In genomic region chr14:40703451-40703850, GRCm38 (mm10) we compare ENCODE assay signal across 18 mouse cellular contexts.
A peak's percentile ranks its signal among the peaks of the same experiment; 100 is the strongest.
DNase-seq lines count a peak whose midpoint lies in the region; ATAC-seq and TF ChIP-seq lines count a peak whose summit lies in the region.
"Had no signal": no experiment of that assay in that cellular context is flagged by ENCODE, and none has a peak within 500 bp of the region (broad histone marks: within the 10 kb centered on the region; RNA-seq: fewer than 3 reads in every experiment).

No protein-coding gene starts in this region.

- 56% methylated on average over 7 of the region's 7 CpGs for WGBS in forebrain, embryonic 14.5 days
- WGBS in forebrain, embryonic 15.5 days: 51% methylated on average over 7 of the region's 7 CpGs
- 56% methylated on average over 7 of the region's 7 CpGs for whole genome bisulfite sequencing in lung, embryonic 14.5 days

- no peak overlapping the region for H3K27ac ChIP-seq in forebrain, embryonic 14.5 days (ENCODE audit: low read depth, low read length)
- no peak overlapping the region for H3K27ac ChIP-seq in forebrain, embryonic 15.5 days (replicated peaks)
- no peak overlapping the region for H3K27ac ChIP-seq in lung, embryonic 14.5 days (ENCODE audit: low read depth)
- H3K27ac ChIP-seq: heart, adult 2 months; hindbrain, embryonic 14.5 days; midbrain, embryonic 12.5 days had no signal

- H3K27me3 ChIP-seq in forebrain, embryonic 14.5 days (replicated peaks; ENCODE audit: control insufficient read depth, insufficient read depth, low read length): no peaks in the 10 kb centered on the region
- no peaks in the 10 kb centered on the region for H3K27me3 ChIP-seq in forebrain, embryonic 15.5 days
- H3K27me3 ChIP-seq in lung, embryonic 14.5 days (ENCODE audit: insufficient read depth, low read length): no peaks in the 10 kb centered on the region
- H3K27me3 ChIP-seq: midbrain, embryonic 12.5 days had no signal

- H3K9ac ChIP-seq in forebrain, embryonic 14.5 days (ENCODE audit: low read length): no peak overlapping the region
- H3K9ac ChIP-seq in forebrain, embryonic 15.5 days (replicated peaks): no peak overlapping the region
- no peak overlapping the region for H3K9ac ChIP-seq in lung, embryonic 14.5 days
- H3K9ac ChIP-seq: hindbrain, embryonic 14.5 days; midbrain, embryonic 12.5 days had no signal

- TF ChIP-seq POLR2A in brain, embryonic 14.5 days (IDR thresholded peaks at IDR 0.05; ENCODE audit: borderline replicate concordance, extremely low read depth, insufficient read depth, insufficient read length, poor library complexity, severe bottlenecking): no peak

- H3K4me2 ChIP-seq in forebrain, embryonic 14.5 days (ENCODE audit: low read length): no peak overlapping the region
- no peak overlapping the region for H3K4me2 ChIP-seq in forebrain, embryonic 15.5 days (replicated peaks)
- H3K4me2 ChIP-seq in lung, embryonic 14.5 days: no peak overlapping the region
- H3K4me2 ChIP-seq: hindbrain, embryonic 14.5 days; midbrain, embryonic 12.5 days had no signal

- peak; percentile 34 for DNase-seq in forebrain, embryonic 14.5 days (ENCODE audit: low spot score)
- peak; percentile 1 for DNase-seq in lung, embryonic 14.5 days
- no peak for DNase-seq in lung, adult 18-20 months
- peak; percentile 54 for DNase-seq in brain, embryonic 14.5 days (ENCODE audit: low read depth)
- DNase-seq in layer of hippocampus, postnatal 14 days (ENCODE audit: low spot score in 2 of 2): peak; percentile 15 to 49
- no peak for DNase-seq in gastrocnemius, adult 8-10 months (ENCODE audit: low spot score in 2 of 2)
- DNase-seq in heart, postnatal 25 days (ENCODE audit: low spot score): no peak
- DNase-seq: adrenal gland, postnatal 36 days; cerebellum, adult 9-10 months; gastrocnemius, postnatal 36 days; heart, adult 2 months; heart, postnatal 36 days; kidney, postnatal 25 days had no signal

- intact Hi-C loops in heart, postnatal 25 days (cut with DNase I): no loop called here

- no peaks in the 10 kb centered on the region for H3K36me3 ChIP-seq in forebrain, embryonic 14.5 days (ENCODE audit: control insufficient read depth, insufficient read depth, low read length)
- no peaks in the 10 kb centered on the region for H3K36me3 ChIP-seq in forebrain, embryonic 15.5 days
- no peaks in the 10 kb centered on the region for H3K36me3 ChIP-seq in lung, embryonic 14.5 days (ENCODE audit: insufficient read depth)
- H3K36me3 ChIP-seq: midbrain, embryonic 12.5 days had no signal

- ATAC-seq in forebrain, embryonic 14.5 days: peak; percentile 15; the same call in 1 of the 2 replicates
- ATAC-seq in forebrain, embryonic 15.5 days (replicated peaks): no peak
- no peak for ATAC-seq in lung, embryonic 14.5 days (ENCODE audit: insufficient read depth)
- ATAC-seq: intestine, embryonic 16.5 days; Patski had no signal

- no peak for TF ChIP-seq CTCF in lung, embryonic 14.5 days (IDR thresholded peaks at IDR 0.05; ENCODE audit: low read depth)
- TF ChIP-seq CTCF in brain, embryonic 14.5 days (IDR thresholded peaks at IDR 0.05; ENCODE audit: borderline replicate concordance, extremely low read depth, insufficient read depth, insufficient read length): no peak

- no peaks in the 10 kb centered on the region for H3K9me3 ChIP-seq in forebrain, embryonic 14.5 days (replicated peaks; ENCODE audit: control insufficient read depth, low read length)
- H3K9me3 ChIP-seq in forebrain, embryonic 15.5 days: no peaks in the 10 kb centered on the region
- no peaks in the 10 kb centered on the region for H3K9me3 ChIP-seq in lung, embryonic 14.5 days (ENCODE audit: low read depth, low read length)
- H3K9me3 ChIP-seq: midbrain, embryonic 12.5 days had no signal

- H3K4me1 ChIP-seq in forebrain, embryonic 14.5 days (ENCODE audit: control insufficient read depth, insufficient read depth, low read length): no peaks in the 10 kb centered on the region
- H3K4me1 ChIP-seq in forebrain, embryonic 15.5 days: no peaks in the 10 kb centered on the region
- H3K4me1 ChIP-seq in lung, embryonic 14.5 days (ENCODE audit: insufficient read depth): no peaks in the 10 kb centered on the region
- H3K4me1 ChIP-seq: midbrain, embryonic 12.5 days had no signal

- H3K4me3 ChIP-seq in forebrain, embryonic 14.5 days (ENCODE audit: low read depth, low read length): no peak overlapping the region
- no peak overlapping the region for H3K4me3 ChIP-seq in forebrain, embryonic 15.5 days
- no peak overlapping the region for H3K4me3 ChIP-seq in lung, embryonic 14.5 days (ENCODE audit: low read depth, low read length)
- H3K4me3 ChIP-seq: heart, adult 2 months; midbrain, embryonic 12.5 days had no signal

Comparison
In these comparisons a context has a peak if more than half of its experiments do, and no peak if none do; other contexts are left out.
1. DNase-seq: peak in forebrain, embryonic 14.5 days (single experiment), lung, embryonic 14.5 days (single experiment), brain, embryonic 14.5 days (single experiment) and layer of hippocampus, postnatal 14 days (2 of 2); none in lung, adult 18-20 months (0 of 2), gastrocnemius, adult 8-10 months (0 of 2) and heart, postnatal 25 days (single experiment).